Mouse (Mus musculus): ENCODE results near the gene Prrxl1. TPM values are rescaled to one million over a fixed set of nuclear protein-coding genes. Genes with fewer than 3 reads are reported as not detected.

Gene Prrxl1
- polyA plus RNA-seq (2012; rRNA removed), result 0.22 and 0.28 TPM in 2 replicates

DNA sequence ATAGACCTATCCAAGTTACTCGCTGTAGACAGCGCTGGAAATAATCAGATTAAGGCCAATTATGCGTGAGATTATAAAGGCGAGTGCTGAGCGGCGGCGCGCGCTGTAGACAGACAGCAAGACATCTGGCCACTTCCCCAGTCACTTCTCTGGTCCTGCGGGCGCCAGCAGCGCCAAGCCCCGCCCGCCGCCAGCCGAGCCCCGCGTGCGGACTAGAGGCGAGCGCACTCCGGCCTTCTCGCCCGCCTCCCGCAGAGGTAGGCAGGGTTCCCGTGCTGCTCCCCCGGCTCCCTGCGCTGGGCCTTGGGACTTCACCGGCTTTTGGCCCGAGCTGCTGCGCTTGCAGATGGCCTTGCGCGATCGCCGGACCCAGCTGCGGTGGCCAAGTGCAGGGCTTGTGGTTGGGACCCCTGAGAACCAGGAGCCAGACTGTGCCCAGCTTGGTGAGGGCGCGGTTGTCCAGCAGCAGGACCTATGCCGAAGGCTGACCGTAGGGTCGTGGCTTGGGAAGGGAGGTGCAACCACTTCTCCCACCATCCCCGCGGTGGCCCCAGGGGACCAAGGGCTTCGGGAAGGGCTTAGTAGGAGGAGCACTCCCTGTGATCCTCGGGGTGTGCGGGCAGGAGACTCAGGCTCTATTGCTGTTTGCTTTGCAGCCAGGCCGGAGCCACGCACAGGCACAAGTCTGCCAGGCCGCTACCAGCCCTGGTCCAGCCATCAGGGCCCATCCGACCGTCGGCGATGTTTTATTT is at the start of gene Prrxl1:
Prrxl1 (plus strand) TSS at position 118 of the 752 bp plus-strand sequence.
- no peak for DNase-seq (ENCODE audit: low spot score)

DNA sequence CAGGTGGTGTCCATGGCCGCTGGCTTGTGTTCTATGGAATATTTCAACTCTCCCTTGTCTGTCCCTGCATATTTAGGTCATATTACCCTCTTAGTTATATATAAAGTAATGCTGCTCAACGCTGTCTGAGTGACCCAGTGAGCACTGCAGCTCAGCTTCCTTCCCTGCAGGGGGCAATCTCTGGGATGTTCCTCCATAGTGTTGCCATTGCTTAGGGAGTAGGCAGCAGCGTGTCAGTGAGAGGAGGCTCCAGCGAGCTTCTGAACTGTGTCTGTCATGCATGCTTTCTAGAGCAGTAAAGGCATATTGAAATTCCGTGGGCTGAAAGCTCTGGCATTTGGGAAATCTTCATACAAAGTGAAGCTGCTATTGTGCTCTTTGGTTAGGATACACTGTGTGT is 47.4 kb upstream of the Prrxl1 start:
- DNase-seq (ENCODE audit: low spot score), result no peak

DNA sequence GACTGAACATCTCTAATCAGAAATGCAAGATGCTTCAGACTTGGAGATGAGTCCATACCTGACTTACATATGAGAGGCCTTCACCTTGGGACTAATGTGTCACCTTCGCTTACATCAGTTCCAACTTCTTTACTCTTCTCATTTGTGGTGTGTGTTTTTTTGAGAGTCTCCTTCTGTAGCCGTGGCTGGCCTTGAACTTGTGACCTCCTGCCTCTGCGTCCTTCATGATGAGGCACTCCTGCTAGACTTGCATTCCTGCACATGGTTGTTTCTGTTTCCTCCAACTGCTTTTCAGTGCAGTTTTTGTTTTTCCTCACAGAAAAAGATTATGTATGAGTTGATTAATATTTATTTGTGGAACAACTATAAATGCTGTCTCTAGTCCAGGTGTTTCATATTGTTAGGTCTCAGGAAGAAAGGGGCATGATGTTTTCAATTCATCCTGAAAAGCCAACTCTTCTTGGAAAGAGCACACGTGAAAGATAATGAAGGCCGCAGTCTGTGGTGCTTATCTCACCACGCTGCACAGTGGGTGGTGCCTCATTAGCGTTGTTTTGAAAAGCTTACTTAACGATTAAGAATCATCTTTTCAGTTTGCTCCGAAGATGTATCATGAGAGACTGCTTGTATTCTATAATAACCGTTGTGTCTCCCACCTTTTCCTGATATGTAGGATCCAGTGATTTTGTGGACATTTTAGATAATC is 45.9 kb upstream of the Prrxl1 start:
- no peak for DNase-seq (ENCODE audit: low spot score)

DNA sequence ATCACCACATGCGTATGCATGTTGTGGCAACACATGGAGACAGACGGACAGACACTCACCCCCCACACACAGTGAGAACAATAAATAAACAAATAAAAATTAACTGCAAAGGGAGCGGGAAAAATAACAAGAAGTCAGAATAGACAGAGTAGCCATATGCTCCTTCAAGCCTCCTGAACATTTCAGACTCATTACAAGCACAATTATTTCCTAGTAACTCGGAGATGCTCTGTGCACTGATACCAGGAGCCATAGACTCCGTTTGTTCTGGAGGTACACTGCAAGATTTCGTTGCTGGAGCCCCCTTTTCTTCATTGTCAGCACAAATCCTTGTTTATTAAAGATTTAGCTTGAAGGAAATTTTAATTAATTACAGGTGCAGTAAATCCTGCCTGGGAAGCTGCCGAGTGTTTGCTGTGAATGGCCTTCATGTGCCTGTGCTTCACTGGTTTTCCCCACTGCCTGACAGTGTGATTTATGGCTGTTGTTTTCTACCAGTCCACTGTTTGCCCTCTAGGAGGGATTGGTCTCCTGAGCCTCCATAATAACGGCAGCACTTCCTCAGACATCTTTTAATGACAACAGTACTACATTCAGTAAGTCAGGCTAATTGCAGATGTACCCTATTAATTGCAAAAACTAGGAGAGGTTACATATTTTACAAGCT is 44.2 kb upstream of the Prrxl1 start:
- no peak for DNase-seq (ENCODE audit: low spot score)

DNA sequence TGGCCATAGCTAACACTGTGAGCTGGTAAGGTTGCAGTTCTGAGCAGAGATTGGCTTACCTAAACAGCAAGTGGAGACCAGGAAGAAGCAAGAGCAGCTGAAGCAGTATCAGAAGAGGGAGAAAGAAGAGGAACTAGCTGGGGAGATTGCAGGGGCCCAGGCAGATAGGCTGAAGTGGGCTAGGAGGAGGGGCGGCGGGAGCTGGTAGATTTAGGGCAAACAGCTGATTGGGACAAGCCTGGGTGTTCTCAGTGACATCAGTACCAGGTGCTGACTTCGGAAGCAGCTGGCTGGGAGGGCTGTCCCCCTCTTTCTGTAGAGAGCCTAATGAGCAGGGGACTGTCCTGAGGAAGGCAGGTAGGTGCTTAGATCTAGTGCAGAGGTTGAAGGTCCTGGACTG is 37.8 kb upstream of the Prrxl1 start:
- DNase-seq (ENCODE audit: low spot score), result no peak

DNA sequence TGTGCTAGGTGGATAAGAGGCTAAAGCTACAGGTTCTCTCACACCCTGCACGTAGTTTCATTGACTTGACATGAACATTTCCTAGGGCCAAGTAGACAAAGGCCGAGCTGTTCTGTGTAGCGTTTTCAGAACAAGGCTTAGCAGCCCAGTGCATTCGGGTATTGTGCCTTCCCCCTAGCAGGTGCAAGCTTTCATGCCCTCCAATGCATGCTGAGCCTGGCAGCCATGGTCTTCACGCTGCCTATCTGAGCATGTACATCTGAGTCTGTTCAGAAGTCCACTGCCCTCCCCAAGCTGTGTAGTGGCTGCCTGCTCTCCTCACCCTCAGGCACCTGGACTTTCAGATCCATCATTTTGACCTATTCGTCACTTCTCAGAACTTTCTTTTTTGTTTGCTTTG is 35.5 kb upstream of the Prrxl1 start:
- DNase-seq (ENCODE audit: low spot score), result no peak

- DNase-seq (ENCODE audit: low spot score), result no peak
Measured at GRCm38 (mm10) chr14:32572519-32572918, 26.7 kb upstream of the Prrxl1 start.

DNA sequence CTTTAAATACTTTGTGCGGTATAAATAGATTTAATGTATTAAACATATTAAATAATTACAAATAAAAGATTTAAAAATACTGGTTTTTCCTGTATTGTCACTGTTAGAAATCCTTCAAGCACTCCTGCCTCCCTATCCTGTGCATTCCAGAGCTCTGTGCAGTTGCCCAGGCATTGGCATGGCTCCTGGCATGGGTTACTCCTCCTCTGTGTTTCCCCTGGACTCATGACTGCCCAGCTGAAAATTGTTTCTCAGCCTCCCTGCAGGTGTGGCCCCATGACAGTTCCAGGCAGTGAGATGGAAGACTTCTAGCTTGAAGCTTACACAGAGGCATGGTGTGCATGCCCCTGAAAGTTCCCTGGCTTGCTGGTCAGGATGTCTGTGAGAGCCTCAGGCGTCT is 20.8 kb upstream of the Prrxl1 start:
- DNase-seq (ENCODE audit: low spot score), result no peak

DNA sequence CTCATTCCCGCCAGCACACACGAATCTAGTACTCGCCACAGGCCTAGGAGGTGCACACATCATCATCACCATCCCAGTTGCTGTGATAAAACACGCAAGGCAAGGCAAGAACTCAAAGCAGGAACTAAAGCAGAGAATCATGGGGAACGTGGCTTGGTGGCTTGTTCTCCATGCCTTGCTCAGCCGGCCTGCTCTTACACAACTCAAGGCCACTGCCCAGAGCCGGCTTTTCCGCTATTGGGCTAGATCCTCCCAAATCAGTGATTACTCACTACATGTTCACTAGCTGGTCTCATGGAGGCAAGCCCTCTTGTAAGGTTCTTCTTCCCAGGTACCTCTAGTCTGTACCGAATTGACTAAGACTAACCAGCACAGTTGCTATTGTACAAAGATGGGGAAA is 15.5 kb upstream of the Prrxl1 start:
- no peak for DNase-seq (ENCODE audit: low spot score)

- peak; percentile 39 for DNase-seq (ENCODE audit: low spot score)
Measured at GRCm38 (mm10) chr14:32587013-32587784, 12.0 kb upstream of the Prrxl1 start.

DNA sequence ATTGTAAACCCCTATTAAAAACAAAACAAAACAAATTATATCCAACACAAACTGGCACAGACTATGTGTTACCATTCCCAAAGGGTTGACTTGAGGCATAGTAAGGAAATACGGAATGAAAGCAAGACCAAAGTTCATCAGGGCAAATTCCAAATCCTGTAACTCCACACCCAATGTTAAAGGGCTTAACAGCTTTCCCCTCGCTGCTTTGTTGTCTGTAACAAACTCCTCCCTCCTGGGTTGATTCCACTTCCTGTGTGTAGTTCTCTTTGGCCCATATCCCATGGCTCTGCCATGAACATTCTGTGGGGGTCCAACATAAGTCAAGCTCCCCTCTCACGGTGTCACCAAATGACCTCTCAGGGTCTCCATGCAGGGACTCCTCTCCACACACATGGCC is 8.8 kb upstream of the Prrxl1 start:
- no peak for DNase-seq (ENCODE audit: low spot score)

GRCm38 (mm10) chr14:32597232-32598231 is 1.7 kb upstream of the Prrxl1 start:
- peak; percentile 41 for DNase-seq (ENCODE audit: low spot score)

- DNase-seq (ENCODE audit: low spot score), result no peak
Measured at GRCm38 (mm10) chr14:32598437-32599219, 579 bp upstream of the Prrxl1 start.

GRCm38 (mm10) chr14:32600110-32600509 is 903 bp downstream of the Prrxl1 start:
- no peak for DNase-seq (ENCODE audit: low spot score)

- DNase-seq (ENCODE audit: low spot score), result no peak
Measured at GRCm38 (mm10) chr14:32605508-32605907, 6.3 kb downstream of the Prrxl1 start.

GRCm38 (mm10) chr14:32606316-32606715 is 7.1 kb downstream of the Prrxl1 start:
- no peak for DNase-seq (ENCODE audit: low spot score)

GRCm38 (mm10) chr14:32609392-32609791 is 10.2 kb downstream of the Prrxl1 start:
- no peak for DNase-seq (ENCODE audit: low spot score)

GRCm38 (mm10) chr14:32617253-32617652 is 18.0 kb downstream of the Prrxl1 start:
- no peak for DNase-seq (ENCODE audit: low spot score)

- no peak for DNase-seq (ENCODE audit: low spot score)
Measured at GRCm38 (mm10) chr14:32624245-32624644, 25.0 kb downstream of the Prrxl1 start.

- DNase-seq (ENCODE audit: low spot score), result no peak
Measured at GRCm38 (mm10) chr14:32624811-32625210, 25.6 kb downstream of the Prrxl1 start.

Measured in urinary bladder, adult 2 months (tissue).